Mouse (Mus musculus) stomach, postnatal 0 days (tissue): ENCODE measurements at regions not wholly inside any gene's neighbourhood (a gene's known extent, or its start where the extent isn't known, plus 50 kb on each side); places are given as distances from the start of the nearest gene placed in this dataset.

Source experiments
- ATAC-seq: fragments of 200-750 bp; cut with Nextera tagmentation; 2 replicates; pipeline ENCODE4 v1.8.0; 2017; ENCODE audit not compliant: low FRiP score, low TSS enrichment
- DNase-seq: peaks from one replicate; pipeline ENCODE4 v3.0.0-alpha.2; 2016; ENCODE audit warnings: low spot score
- H3K27ac ChIP-seq: fragments of 300-500 bp; sonication (generic); replicated peaks from 2 replicates; pipeline ENCODE4 v1.5.1; 2014; ENCODE audit warnings: mild to moderate bottlenecking, control low read depth
- H3K27me3 ChIP-seq: fragments of 300-500 bp; sonication (generic); 2 replicates; pipeline ENCODE4 v1.6.1; 2014; ENCODE audit warnings: low read length; ENCODE audit not compliant: control insufficient read depth, insufficient read depth
- H3K36me3 ChIP-seq: fragments of 300-500 bp; sonication (generic); 2 replicates; pipeline ENCODE4 v1.6.1; 2014; ENCODE audit warnings: low read length, mixed read lengths; ENCODE audit not compliant: control insufficient read depth, insufficient read depth
- H3K4me1 ChIP-seq: fragments of 300-500 bp; sonication (generic); replicated peaks from 2 replicates; pipeline ENCODE4 v1.6.1; 2014; ENCODE audit warnings: antibody characterized with exemption; ENCODE audit not compliant: control insufficient read depth, insufficient read depth
- H3K4me2 ChIP-seq: fragments of 300-500 bp; sonication (generic); replicated peaks from 2 replicates; pipeline ENCODE4 v1.6.1; 2014; ENCODE audit warnings: low read depth, mild to moderate bottlenecking, control low read depth, moderate library complexity
- H3K4me3 ChIP-seq: fragments of 300-500 bp; sonication (generic); 2 replicates; pipeline ENCODE4 v1.5.1; 2014; ENCODE audit warnings: low read depth, low read length, control low read depth
- H3K9ac ChIP-seq: fragments of 300-500 bp; sonication (generic); 2 replicates; pipeline ENCODE4 v1.6.1; 2014; ENCODE audit warnings: mild to moderate bottlenecking, low read length, control low read depth, mixed read lengths
- H3K9me3 ChIP-seq: fragments of 300-500 bp; sonication (generic); 2 replicates; pipeline ENCODE4 v1.6.1; 2016; ENCODE audit warnings: low read length; ENCODE audit not compliant: control insufficient read depth
- CTCF ChIP-seq: IDR thresholded peaks from 2 replicates; pipeline ENCODE4 v1.5.1; 2016; ENCODE audit warnings: antibody characterized with exemption, low read depth, mild to moderate bottlenecking, moderate library complexity
- EP300 ChIP-seq: optimal IDR thresholded peaks from 2 replicates; pipeline ENCODE3; 2016; ENCODE audit warnings: antibody characterized with exemption
- WGBS: fragments of 180-500 bp; shearing (Covaris S2); extraction: QIAGEN DNeasy Blood & Tissue Kit; methylation state at CpG from one replicate; pipeline ENCODE4 v1.1.7; 2014; 5-methylcytosine and 5-hydroxymethylcytosine counted together

DNA sequence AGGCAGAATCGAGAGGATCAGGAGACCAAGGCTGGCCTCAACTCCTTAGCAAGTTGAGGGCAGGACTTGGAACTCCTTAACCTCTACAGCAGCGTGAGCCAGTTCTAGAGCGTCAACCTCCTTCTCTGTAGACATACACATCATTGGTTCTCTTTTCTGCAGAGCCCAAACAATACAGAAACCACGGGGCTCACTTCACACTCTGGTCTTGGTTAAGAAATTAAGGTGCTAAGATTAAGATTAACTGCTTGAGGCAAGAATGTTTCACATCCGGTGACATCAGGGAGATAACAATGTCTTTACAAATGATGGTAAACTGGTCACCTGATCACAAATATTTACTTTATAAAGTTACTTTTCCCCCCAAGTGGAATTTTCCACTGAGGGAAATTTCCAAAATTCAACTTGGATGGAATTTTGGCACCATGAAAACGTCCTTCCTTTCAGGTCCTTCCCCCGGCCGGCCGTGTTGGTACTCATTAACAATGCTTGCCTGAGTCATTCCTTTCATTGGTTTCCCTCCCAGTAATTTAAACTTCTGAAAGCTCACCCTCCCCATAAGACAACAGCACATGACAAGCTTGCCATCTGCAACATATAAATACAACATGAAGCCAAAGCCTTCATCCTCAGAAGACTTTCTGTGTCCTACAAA lies 77.3 kb upstream of the Kdm7a start:
- WGBS: 50% methylated on average over 9 of the region's 9 CpGs

GRCm38 (mm10) chr6:39278317-39278716 lies 71.7 kb upstream of the Kdm7a start:
- Histone ChIP-seq H3K9ac (no peak overlapping the region), H3K27ac (no peak overlapping the region), H3K4me3 (no peak overlapping the region), H3K4me1 (no peaks in the 10 kb centered on the region), H3K4me2 (no peak overlapping the region), H3K36me3 (no peaks in the 10 kb centered on the region), H3K27me3 (no peaks in the 10 kb centered on the region), H3K9me3 (no peaks in the 10 kb centered on the region)
- ATAC-seq (no peak), DNase-seq (no peak)
- TF ChIP-seq CTCF (0 out of 2 replicates have a peak, but pooled peaks have one; percentile 16), EP300 (no peak)
- WGBS: 85% methylated on average over 6 of the region's 6 CpGs

More for the DNA sequence above, 77.3 kb upstream of the Kdm7a start:
- Histone ChIP-seq H3K27me3 (no peaks in the 10 kb centered on the region), H3K9me3 (no peaks in the 10 kb centered on the region), H3K27ac (no peak overlapping the region), H3K4me1 (no peaks in the 10 kb centered on the region; the same call in 1 of the 2 replicates), H3K4me3 (no peak overlapping the region), H3K4me2 (no peak overlapping the region), H3K36me3 (no peaks in the 10 kb centered on the region), H3K9ac (no peak overlapping the region)
- DNase-seq (no peak), ATAC-seq (no peak)
- TF ChIP-seq CTCF (no peak), EP300 (no peak)

DNA sequence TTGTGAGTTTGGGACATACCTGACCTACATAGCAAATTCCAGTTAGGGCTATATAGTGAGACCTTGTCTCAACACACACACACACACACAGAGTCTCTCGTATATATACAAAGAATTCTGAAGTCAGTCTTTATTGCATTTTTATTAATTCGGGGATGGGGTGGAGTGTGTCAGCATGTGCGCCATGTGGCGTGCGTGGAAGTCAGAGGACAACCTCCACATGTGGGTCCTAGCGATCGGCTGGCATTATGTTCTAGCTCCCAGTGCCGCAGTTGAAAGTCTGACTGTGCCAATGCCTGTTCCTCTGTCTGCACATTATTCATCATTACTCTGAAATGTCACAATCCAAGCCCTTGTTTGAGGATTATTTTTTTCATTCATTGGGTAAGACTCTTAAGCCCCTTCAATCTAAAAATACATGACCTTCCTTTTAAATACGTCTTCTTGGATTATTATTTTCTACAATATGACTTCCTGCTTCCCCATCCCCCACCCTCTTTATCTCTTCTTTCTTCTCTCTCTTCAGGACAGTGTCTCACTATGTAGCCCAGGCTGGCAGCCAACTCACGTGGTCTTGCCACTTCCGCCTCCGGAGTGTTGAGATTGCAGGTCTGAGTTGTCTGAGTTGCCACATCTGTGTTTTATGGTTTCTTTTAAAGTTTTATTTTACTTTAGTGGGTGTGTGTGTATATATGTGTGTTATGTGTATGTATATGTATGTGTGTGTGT lies 68.3 kb upstream of the Kdm7a start:
- ATAC-seq: no peak
- no peaks in the 10 kb centered on the region for H3K36me3 ChIP-seq

GRCm38 (mm10) chr6:39273427-39273826 lies 66.8 kb upstream of the Kdm7a start:
- 97% methylated on average over 1 of the region's 1 CpGs for WGBS
- DNase-seq: no peak
- Histone ChIP-seq H3K27me3 (no peaks in the 10 kb centered on the region), H3K9me3 (no peaks in the 10 kb centered on the region), H3K9ac (no peak overlapping the region), H3K4me2 (no peak overlapping the region), H3K4me3 (no peak overlapping the region), H3K4me1 (no peaks in the 10 kb centered on the region), H3K36me3 (no peaks in the 10 kb centered on the region), H3K27ac (no peak overlapping the region)
- no peak for ATAC-seq
- TF ChIP-seq CTCF (peak; percentile 59), EP300 (no peak)

More for the DNA sequence above, 68.3 kb upstream of the Kdm7a start:
- DNase-seq: no peak
- Histone ChIP-seq H3K27me3 (no peaks in the 10 kb centered on the region), H3K4me2 (no peak overlapping the region), H3K9me3 (no peaks in the 10 kb centered on the region), H3K27ac (no peak overlapping the region), H3K4me3 (no peak overlapping the region), H3K9ac (no peak overlapping the region), H3K4me1 (no peaks in the 10 kb centered on the region)
- TF ChIP-seq CTCF: no peak
- TF ChIP-seq EP300: no peak
- 65% methylated on average over 12 of the region's 12 CpGs for WGBS

DNA sequence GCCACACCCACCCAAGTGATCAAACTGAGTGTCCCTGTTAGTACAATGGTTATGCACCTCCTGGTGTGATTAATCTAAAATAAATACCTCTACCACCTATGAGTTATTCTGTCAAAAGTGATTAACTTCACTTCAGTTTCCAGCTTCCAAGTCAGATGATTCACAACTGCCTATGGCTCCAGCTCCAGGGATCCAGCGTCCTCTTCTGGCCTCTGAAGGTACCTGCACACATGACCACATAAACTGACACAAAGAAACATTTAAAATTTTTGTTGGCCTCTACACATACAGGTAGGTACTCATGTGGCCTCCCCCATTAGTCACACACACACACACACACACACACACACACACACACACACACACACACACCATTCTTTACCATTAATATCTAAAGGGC lies 63.9 kb upstream of the Kdm7a start:
- no peak overlapping the region; the same call in 1 of the 2 replicates for H3K27ac ChIP-seq
- H3K4me3 ChIP-seq: no peak overlapping the region
- no peak overlapping the region for H3K9ac ChIP-seq
- no peaks in the 10 kb centered on the region for H3K36me3 ChIP-seq
- no peaks in the 10 kb centered on the region for H3K9me3 ChIP-seq
- 63% methylated on average over 1 of the region's 1 CpGs for WGBS
- no peak overlapping the region for H3K4me2 ChIP-seq
- ATAC-seq (0 out of 2 replicates have a peak, but pooled peaks have one; percentile 22), DNase-seq (peak; percentile 35)
- no peaks in the 10 kb centered on the region for H3K27me3 ChIP-seq
- TF ChIP-seq EP300 (no peak), CTCF (peak; percentile 70)
- no peaks in the 10 kb centered on the region for H3K4me1 ChIP-seq

- Histone ChIP-seq H3K9ac (no peak overlapping the region), H3K36me3 (no peaks in the 10 kb centered on the region), H3K4me1 (no peaks in the 10 kb centered on the region), H3K27me3 (no peaks in the 10 kb centered on the region), H3K4me2 (no peak overlapping the region), H3K9me3 (no peaks in the 10 kb centered on the region), H3K27ac (peak overlapping the region; percentile 87), H3K4me3 (no peak overlapping the region)
- peak; percentile 36 for DNase-seq
- TF ChIP-seq EP300 (no peak), CTCF (no peak)
- WGBS: 58% methylated on average over 5 of the region's 5 CpGs
- peak; percentile 38; the same call in 1 of the 2 replicates for ATAC-seq
Observed at GRCm38 (mm10) chr6:39269706-39270105, 63.1 kb upstream of the Kdm7a start.
